Mouse (Mus musculus) heart, postnatal 36 days (tissue): Measurements from ENCODE around the gene Dnhd1. TPM values are rescaled to one million over a fixed set of nuclear protein-coding genes. Genes with fewer than 3 reads are reported as not detected.

Source experiments
- DNase-seq, 2 experiments: peaks; one replicate each; pipeline ENCODE4 v3.0.0; 2021 to 2022
- intact Hi-C: fragments of 180-260 bp; cut with DNase I; formaldehyde crosslinking; loops from one replicate; pipeline ENCODE4 v1.15.1; 2025
- total RNA-seq, 2 experiments: library from RNA; stranded (reverse); gene quantifications; 2 replicates each; pipeline ENCODE4 v1.2.3; 2021

Dnhd1 gene
- total RNA-seq: under 1 TPM; 0.62 to 0.72 TPM

- intact Hi-C loops: loop anchor here (5.0 kb wide), 1 partner anchor 39 kb away; no protein-coding TSS in a partner anchor
- peak; percentile 71 to 75 for DNase-seq
Measured at GRCm38 (mm10) chr7:105650639-105651435, at the start of gene Dnhd1. Gene Dnhd1, plus strand, starts transcription at chr7:105650827.

GRCm38 (mm10) chr7:105602860-105603623, 47.6 kb upstream of the Dnhd1 start:
- intact Hi-C loops: loop anchor here (2.0 kb wide), 1 partner anchor 48 kb away; the partner anchor contains the start of gene Smpd1

GRCm38 (mm10) chr7:105608467-105608866, 42.2 kb upstream of the Dnhd1 start:
- no peak for DNase-seq
- intact Hi-C loops: no loop called here

More at GRCm38 (mm10) chr7:105602860-105603623, 47.6 kb upstream of the Dnhd1 start:
- DNase-seq: peak; percentile 74 to 78

GRCm38 (mm10) chr7:105611767-105612166, 38.9 kb upstream of the Dnhd1 start:
- no peak for DNase-seq
- intact Hi-C loops: loop anchor here (5.0 kb wide), 1 partner anchor 41 kb away; the partner anchor contains the start of gene Dnhd1

GRCm38 (mm10) chr7:105614400-105614799, 36.2 kb upstream of the Dnhd1 start:
- DNase-seq: no peak
- intact Hi-C loops: loop anchor here (5.0 kb wide), 1 partner anchor 38 kb away; the partner anchor contains the start of gene Dnhd1

- intact Hi-C loops: no loop called here
Measured at GRCm38 (mm10) chr7:105615720-105616119, 34.9 kb upstream of the Dnhd1 start.

GRCm38 (mm10) chr7:105616561-105616960, 34.1 kb upstream of the Dnhd1 start:
- no peak for DNase-seq
- intact Hi-C loops: no loop called here

More at GRCm38 (mm10) chr7:105615720-105616119, 34.9 kb upstream of the Dnhd1 start:
- DNase-seq: no peak

GRCm38 (mm10) chr7:105617810-105618209, 32.8 kb upstream of the Dnhd1 start:
- intact Hi-C loops: no loop called here
- no peak for DNase-seq

- DNase-seq: no peak
- intact Hi-C loops: no loop called here
Measured at GRCm38 (mm10) chr7:105619701-105620100, 30.9 kb upstream of the Dnhd1 start.

GRCm38 (mm10) chr7:105621053-105621452, 29.6 kb upstream of the Dnhd1 start:
- no peak for DNase-seq
- intact Hi-C loops: no loop called here

- intact Hi-C loops: no loop called here
- DNase-seq: no peak
Measured at GRCm38 (mm10) chr7:105621646-105622292, 28.9 kb upstream of the Dnhd1 start.

- DNase-seq: no peak
- intact Hi-C loops: no loop called here
Measured at GRCm38 (mm10) chr7:105625397-105625796, 25.2 kb upstream of the Dnhd1 start.

GRCm38 (mm10) chr7:105628633-105629032, 22.0 kb upstream of the Dnhd1 start:
- peak; percentile 70 to 74 for DNase-seq
- intact Hi-C loops: loop anchor here (1.0 kb wide), 1 partner anchor 47 kb away; the partner anchor contains the start of gene Apbb1

- DNase-seq: peak in 1 of 2 experiments; percentile 38
- intact Hi-C loops: loop anchor here (5.0 kb wide), 2 partner anchors 150 to 235 kb away; partner anchors contain the start of gene Cavin3
Measured at GRCm38 (mm10) chr7:105632551-105632972, 18.1 kb upstream of the Dnhd1 start.

GRCm38 (mm10) chr7:105633127-105633800, 17.4 kb upstream of the Dnhd1 start, which contains the start of gene Trim3:
Gene Trim3, minus strand, starts transcription at chr7:105633571.
- intact Hi-C loops: loop anchor here (5.0 kb wide), 2 partner anchors 151 to 236 kb away; partner anchors contain the start of gene Cavin3
- peak; percentile 92 to 93 for DNase-seq

- DNase-seq: no peak
- intact Hi-C loops: loop anchor here (5.0 kb wide), 2 partner anchors 151 to 236 kb away; partner anchors contain the start of gene Cavin3
Measured at GRCm38 (mm10) chr7:105633801-105634135, 16.9 kb upstream of the Dnhd1 start.

GRCm38 (mm10) chr7:105634272-105634920, 16.2 kb upstream of the Dnhd1 start:
- intact Hi-C loops: loop anchor here (5.0 kb wide), 2 partner anchors 152 to 237 kb away; partner anchors contain the start of gene Cavin3
- no peak for DNase-seq

GRCm38 (mm10) chr7:105635726-105636125, 14.9 kb upstream of the Dnhd1 start:
- DNase-seq: peak in 1 of 2 experiments; percentile 28
- intact Hi-C loops: no loop called here

GRCm38 (mm10) chr7:105638776-105639175, 11.9 kb upstream of the Dnhd1 start:
- no peak for DNase-seq
- intact Hi-C loops: no loop called here
